Mouse (Mus musculus) thymus, postnatal 10 days (tissue): ENCODE results near the gene Cntn5.
A peak's percentile ranks its signal among the peaks of the same experiment; 100 is the strongest.

Source experiments
- DNase-seq, 2 experiments: peaks; one replicate each; pipeline ENCODE4 v3.0.0; 2021; ENCODE audit warnings: low spot score in 2 of 2

Cntn5 gene

GRCm38 (mm10) chr9:10447220-10447837 is 457.2 kb downstream of the Cntn5 start:
- no peak for DNase-seq

DNA sequence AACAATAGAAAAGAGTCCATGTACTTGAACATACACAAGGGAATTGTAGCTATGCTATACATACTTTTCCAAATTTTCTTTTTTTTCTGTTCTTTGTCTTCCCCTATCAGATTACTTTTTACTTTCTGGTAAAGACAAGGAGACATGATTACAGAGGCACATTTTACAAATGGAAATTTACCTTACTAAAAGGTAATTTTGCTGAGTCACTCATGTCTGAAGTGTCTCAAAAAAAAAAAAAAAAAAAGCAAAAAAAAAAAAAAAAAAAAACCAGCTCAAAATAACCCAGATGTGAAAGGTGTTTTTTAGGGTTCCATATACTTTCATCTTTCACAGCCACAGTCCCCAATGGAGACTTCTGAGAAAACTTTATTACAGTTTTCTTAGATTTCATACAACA is 492.5 kb downstream of the Cntn5 start:
- no peak for DNase-seq

DNA sequence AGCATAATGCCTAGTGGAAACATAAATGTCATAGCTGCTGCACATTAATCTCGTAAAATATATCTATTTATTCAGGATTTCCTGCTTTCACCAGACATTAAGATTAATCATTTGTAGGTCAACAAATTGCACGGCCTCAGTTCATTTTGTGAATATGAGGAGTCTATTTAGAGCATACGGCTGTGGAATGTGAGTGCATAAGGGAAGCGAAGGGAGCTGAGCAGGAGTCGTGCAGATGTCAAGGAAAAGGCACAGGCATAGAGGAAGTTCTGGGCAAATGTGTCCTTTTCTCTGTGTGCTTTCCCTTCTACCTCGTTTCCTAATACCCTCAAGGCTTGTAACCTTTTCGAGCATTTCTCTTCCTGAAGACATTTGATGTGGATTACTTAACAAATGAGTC is 504.5 kb downstream of the Cntn5 start:
- no peak for DNase-seq

GRCm38 (mm10) chr9:10389863-10390262 is 514.7 kb downstream of the Cntn5 start:
- DNase-seq = no peak

DNA sequence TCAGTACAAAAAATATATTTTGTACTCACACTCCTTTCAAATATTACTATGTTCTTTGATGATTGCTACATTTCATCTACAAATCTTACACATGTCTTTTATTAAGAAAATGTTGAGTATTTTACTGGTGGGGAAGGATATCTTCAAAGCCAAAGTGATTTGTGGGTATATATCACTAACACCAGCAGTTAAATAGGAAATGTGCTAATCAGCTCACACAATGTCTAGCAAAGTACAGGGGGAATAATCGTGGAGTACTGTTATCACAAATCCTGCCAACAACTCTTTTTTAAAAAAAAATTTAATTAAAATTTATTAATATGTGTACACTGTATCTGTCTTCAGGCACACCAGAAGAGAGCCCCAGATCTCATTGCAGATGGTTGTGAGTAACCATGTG is 520.1 kb downstream of the Cntn5 start:
- no peak for DNase-seq

- DNase-seq = no peak
Measured at GRCm38 (mm10) chr9:10383140-10383539, 521.4 kb downstream of the Cntn5 start.

GRCm38 (mm10) chr9:10381701-10382100 is 522.9 kb downstream of the Cntn5 start:
- no peak for DNase-seq

GRCm38 (mm10) chr9:10376261-10376660 is 528.3 kb downstream of the Cntn5 start:
- DNase-seq = no peak

GRCm38 (mm10) chr9:10368971-10369370 is 535.6 kb downstream of the Cntn5 start:
- no peak for DNase-seq

GRCm38 (mm10) chr9:10368410-10368809 is 536.2 kb downstream of the Cntn5 start:
- no peak for DNase-seq

DNA sequence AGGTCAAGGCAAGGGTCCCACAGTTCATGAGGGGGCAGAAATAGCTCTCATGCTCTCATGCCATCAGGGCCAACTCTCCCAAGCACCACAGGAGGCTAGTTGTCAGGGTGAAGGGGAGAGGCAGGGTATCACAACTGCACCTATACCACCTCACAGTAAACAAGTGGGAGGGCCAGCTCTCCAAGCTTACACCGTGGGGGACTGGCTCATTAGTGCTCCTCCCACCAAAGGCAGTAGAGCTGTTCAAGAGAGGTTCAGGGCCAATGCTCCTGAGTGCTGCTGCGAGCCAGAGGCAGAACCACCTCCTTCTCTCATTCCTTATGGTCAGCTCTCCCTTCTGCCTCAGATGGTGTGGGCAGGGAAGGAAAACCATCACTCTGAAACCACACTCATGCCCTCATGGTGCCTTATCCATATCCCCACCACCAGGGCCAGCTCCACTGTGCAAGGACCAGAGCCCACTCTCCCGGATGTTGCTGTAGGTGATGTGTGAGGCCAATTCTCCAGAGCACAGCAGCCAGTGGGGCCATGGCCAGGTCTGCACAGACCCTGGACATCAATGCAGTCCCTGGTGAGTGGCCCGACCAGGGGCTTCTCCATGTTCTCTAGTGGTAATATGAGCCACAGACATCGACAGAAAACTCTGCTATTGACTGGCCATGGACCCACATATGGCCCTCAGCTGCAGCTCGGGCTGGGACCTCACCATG is 538.2 kb downstream of the Cntn5 start:
- no peak for DNase-seq

GRCm38 (mm10) chr9:10350909-10351655 is 553.5 kb downstream of the Cntn5 start:
- no peak for DNase-seq

GRCm38 (mm10) chr9:10348741-10349140 is 555.8 kb downstream of the Cntn5 start:
- DNase-seq = no peak

DNA sequence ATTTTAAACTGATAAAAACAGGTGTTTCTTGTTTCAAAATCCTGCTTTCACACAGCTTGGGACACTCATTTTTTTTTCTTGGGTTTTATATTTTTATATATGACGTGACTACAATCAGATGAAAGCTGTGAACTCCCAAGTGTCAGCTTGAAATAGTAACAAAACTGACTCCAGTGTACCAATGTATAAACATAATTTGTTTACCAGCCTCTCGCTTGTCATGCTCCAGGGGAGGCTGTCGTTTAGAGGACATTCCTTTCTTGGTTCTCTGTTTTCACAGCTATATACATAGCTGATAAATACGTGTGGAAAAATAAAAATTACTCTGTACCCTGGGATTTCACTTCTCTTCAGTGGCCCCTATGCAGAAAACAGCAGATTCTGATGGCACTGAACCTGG is 556.4 kb downstream of the Cntn5 start:
- no peak for DNase-seq

DNA sequence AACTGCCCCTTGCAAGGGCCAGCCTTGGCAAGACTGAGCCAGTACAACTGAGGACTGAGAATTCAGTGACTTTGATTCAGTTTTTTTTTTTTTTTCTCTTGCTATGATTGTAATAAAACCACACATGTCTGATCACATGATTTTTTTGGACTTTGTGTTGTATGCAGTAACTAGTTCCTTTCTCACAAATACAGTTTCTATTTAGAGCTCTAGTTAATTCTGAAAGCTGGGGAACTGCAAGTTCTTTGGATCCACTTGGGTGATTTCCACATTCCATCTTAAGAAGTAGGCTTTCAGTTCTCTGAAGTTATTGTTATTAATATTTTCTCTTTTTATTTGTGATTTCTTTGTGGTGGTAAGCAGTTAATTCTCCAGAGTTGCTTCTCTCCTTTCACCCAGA is 563.8 kb downstream of the Cntn5 start:
- no peak for DNase-seq

GRCm38 (mm10) chr9:10339716-10340115 is 564.9 kb downstream of the Cntn5 start:
- no peak for DNase-seq

DNA sequence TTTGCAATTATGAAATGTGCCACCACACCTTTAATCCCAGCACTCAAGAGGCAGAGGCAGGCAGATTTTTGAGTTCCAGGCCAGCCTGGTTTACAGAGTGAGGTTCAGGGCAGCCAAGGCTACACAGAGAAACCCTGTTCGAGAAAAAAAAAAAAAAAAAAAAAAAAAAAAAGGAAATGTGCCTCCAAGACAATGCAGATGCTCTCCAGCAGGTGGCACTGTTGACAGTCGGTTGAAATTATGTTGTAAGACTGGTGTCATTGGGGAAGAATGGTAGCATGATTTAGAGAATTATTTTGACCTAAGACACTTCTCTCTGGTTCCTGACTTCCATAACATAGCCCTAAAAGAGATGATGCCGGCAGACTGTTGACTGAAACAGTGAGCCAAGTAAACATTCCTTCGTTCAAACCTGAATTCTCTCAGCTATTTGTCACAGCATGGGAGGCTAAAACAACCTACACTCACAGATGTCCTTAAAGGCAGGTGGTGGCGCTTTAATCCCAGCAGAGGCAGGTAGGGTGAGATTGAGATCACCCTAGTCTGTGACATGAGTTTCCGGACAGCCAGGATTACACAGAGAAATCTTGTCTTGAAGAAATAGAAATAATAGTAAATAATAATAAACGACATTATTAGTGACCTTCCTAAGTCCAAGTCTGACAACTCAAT is 579.7 kb downstream of the Cntn5 start:
- DNase-seq = peak in 1 of 2 experiments; percentile 4

DNA sequence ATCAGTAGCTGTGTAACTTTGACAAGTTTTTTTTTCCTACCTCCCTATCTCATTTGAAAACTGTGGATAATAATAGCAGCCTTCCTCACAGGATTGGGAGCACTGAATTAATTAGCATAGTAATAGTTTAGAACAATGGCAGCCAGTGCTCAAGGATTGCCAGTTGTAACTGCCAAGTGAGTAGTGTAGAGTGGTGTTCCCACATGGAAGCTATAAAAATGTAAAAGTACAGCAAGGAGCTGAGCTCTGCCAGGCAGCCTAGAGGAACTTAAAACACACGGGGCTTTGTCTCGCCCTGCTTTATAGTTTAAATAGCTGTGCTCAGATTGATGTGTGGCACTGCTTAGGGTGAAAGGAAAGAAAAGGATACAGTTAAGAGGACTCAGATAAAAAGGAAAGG is 635.2 kb downstream of the Cntn5 start:
- DNase-seq = no peak

GRCm38 (mm10) chr9:10268836-10269235 is 635.7 kb downstream of the Cntn5 start:
- DNase-seq = no peak

- no peak for DNase-seq
Measured at GRCm38 (mm10) chr9:10265616-10266015, 639.0 kb downstream of the Cntn5 start.

GRCm38 (mm10) chr9:10233364-10233763 is 671.2 kb downstream of the Cntn5 start:
- no peak for DNase-seq

- DNase-seq = no peak
Measured at GRCm38 (mm10) chr9:10232066-10232465, 672.5 kb downstream of the Cntn5 start.
